37 mouse cellular contexts compared by ENCODE assay signal in genomic region chr19:29955454-29955853, GRCm38 (mm10). TPM values are rescaled to one million over a fixed set of nuclear protein-coding genes. Genes with fewer than 3 reads are reported as not detected.
"Had no signal": no experiment of that assay in that cellular context is flagged by ENCODE, and none has a peak within 500 bp of the region (broad histone marks: within the 10 kb centered on the region; RNA-seq: fewer than 3 reads in every experiment).

No protein-coding gene starts in this region.

- H3K27ac ChIP-seq: gastrocnemius, adult 2 months; heart, adult 2 months; hindbrain, embryonic 10.5 days; hindbrain, embryonic 12.5 days; hindbrain, embryonic 14.5 days; intestine, embryonic 15.5 days; layer of hippocampus, adult 2 months; left cerebral cortex, adult 2 months; limb, embryonic 13.5 days; limb, embryonic 15.5 days; liver, embryonic 14.5 days had no signal

- H3K4me3 ChIP-seq: gastrocnemius, adult 2 months; heart, adult 2 months; heart, embryonic 12.5 days; hindbrain, embryonic 10.5 days; hindbrain, embryonic 12.5 days; intestine, embryonic 15.5 days; layer of hippocampus, adult 2 months; left cerebral cortex, adult 2 months; limb, embryonic 13.5 days; limb, embryonic 15.5 days had no signal

- H3K4me1 ChIP-seq: heart, embryonic 12.5 days; hindbrain, embryonic 10.5 days; hindbrain, embryonic 12.5 days; intestine, embryonic 15.5 days; limb, embryonic 13.5 days; limb, embryonic 15.5 days had no signal

- H3K36me3 ChIP-seq: heart, embryonic 12.5 days; hindbrain, embryonic 10.5 days; hindbrain, embryonic 12.5 days; intestine, embryonic 15.5 days; limb, embryonic 13.5 days; limb, embryonic 15.5 days had no signal

- H3K9me3 ChIP-seq: heart, embryonic 12.5 days; hindbrain, embryonic 10.5 days; hindbrain, embryonic 12.5 days; intestine, embryonic 15.5 days; limb, embryonic 13.5 days; limb, embryonic 15.5 days had no signal

- H3K27me3 ChIP-seq: heart, embryonic 12.5 days; hindbrain, embryonic 12.5 days; intestine, embryonic 15.5 days; limb, embryonic 13.5 days; limb, embryonic 15.5 days had no signal

- H3K4me2 ChIP-seq: heart, embryonic 12.5 days; hindbrain, embryonic 12.5 days; hindbrain, embryonic 14.5 days; intestine, embryonic 15.5 days; limb, embryonic 13.5 days; limb, embryonic 15.5 days; liver, embryonic 11.5 days had no signal

- DNase-seq: gastrocnemius, adult 2 months; gastrocnemius, postnatal 10 days; gastrocnemius, postnatal 25 days; heart, adult 2 months; heart, postnatal 10 days; heart, postnatal 4 days; kidney, adult 18-20 months; kidney, adult 8-10 months; kidney, postnatal 10 days; kidney, postnatal 25 days; kidney, postnatal 4 days; left cerebral cortex, postnatal 4 days had no signal

- H3K9ac ChIP-seq: heart, embryonic 12.5 days; hindbrain, embryonic 12.5 days; hindbrain, embryonic 14.5 days; intestine, embryonic 15.5 days; limb, embryonic 13.5 days; limb, embryonic 15.5 days; liver, embryonic 14.5 days had no signal

- ATAC-seq: hindbrain, embryonic 16.5 days; inflammation-experienced regulatory T-cells, adult 6 months; intestine, embryonic 15.5 days; intestine, postnatal 0 days had no signal

RNA-seq across cellular contexts. Expression of gene Il33, which starts 30.5 kb away (rescaled TPM):
- total RNA-seq: granulocyte monocyte progenitor cell, adult 5-6 weeks had no signal

RNA-seq across cellular contexts. Expression of gene Trpd52l3, which starts 48.1 kb away (rescaled TPM):
- total RNA-seq: gastrocnemius, adult 2 months; gastrocnemius, postnatal 10 days; gastrocnemius, postnatal 25 days; gastrocnemius, postnatal 4 days; granulocyte monocyte progenitor cell, adult 5-6 weeks; heart, adult 2 months; heart, postnatal 10 days; heart, postnatal 25 days; heart, postnatal 4 days; layer of hippocampus, adult 2 months; layer of hippocampus, postnatal 10 days; layer of hippocampus, postnatal 25 days; left cerebral cortex, adult 2 months; left cerebral cortex, postnatal 14 days; left cerebral cortex, postnatal 4 days had no signal
- polyA plus RNA-seq: heart, adult 2 months; heart, embryonic 12.5 days; heart, embryonic 14.5 days; heart, embryonic 16.5 days; hindbrain, embryonic 10.5 days; hindbrain, embryonic 12.5 days; hindbrain, embryonic 14.5 days; hindbrain, embryonic 16.5 days; inflammation-experienced regulatory T-cells, adult 6 months; intestine, embryonic 15.5 days; intestine, postnatal 0 days; kidney, embryonic 14.5 days; limb, embryonic 11.5 days; limb, embryonic 13.5 days; limb, embryonic 15.5 days; liver, embryonic 11.5 days; liver, embryonic 14.5 days; liver, embryonic 16.5 days had no signal
